Mouse (Mus musculus): ENCODE measurements around the gene Col6a6.

Gene Col6a6

DNA sequence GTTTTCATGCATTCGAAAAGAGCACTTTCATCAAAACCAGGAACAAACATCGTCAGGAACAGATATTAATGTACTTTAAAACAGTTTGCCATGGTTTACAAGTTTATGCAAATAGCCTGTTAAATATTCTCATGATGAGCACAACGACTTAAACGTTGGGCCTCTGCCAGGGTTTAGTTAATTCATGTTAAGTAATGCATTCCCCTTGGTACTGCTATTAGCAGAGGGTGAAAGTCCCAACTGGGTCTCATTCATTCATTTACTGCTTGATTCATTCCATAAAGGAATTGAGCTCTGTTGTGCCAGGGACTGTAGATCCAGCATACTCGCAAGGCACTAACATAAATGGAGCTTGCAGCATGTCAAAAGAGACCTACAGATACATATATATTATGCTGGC lies 92.8 kb downstream of the Col6a6 start:
- no peak for DNase-seq (ENCODE audit: low spot score)

DNA sequence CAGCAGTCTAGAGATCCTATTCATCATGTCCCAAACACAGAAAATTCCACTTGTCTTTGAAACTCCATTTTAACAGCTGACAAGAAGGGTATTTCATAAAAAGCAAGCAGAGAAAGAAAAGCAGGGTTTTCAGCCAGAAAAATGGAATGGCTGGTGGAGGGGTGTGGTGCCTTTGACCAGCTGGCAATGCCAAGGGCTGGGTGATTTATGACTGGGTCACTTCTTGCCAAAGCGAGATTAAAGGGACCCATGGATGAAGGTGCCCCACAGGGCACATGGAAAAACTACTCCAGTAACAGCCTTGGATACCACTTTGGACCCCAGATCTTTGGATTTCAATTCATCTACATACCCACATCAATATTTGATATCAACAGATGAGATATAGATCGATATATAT lies 93.3 kb downstream of the Col6a6 start:
- no peak for DNase-seq (ENCODE audit: low spot score)

DNA sequence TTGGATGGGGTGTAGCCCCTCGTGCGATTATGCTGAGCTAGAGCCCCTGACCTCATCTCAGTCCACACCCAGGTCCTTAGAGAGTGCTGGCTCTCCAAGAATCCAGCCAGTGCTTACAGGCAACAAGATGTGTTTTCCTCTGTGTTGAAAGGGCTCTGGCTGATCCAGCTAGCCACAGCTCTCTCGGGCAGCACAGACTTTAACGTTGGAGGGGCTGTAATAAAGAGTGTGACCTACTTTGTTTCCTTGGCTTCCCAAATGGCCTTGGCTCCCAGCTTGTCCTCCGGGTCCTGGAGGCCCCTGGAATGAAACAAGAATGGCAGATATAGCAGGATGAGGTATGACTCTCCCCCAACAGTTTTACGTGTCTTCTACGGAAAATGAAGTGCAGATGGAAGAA lies 96.0 kb downstream of the Col6a6 start:
- no peak for DNase-seq (ENCODE audit: low spot score)

DNA sequence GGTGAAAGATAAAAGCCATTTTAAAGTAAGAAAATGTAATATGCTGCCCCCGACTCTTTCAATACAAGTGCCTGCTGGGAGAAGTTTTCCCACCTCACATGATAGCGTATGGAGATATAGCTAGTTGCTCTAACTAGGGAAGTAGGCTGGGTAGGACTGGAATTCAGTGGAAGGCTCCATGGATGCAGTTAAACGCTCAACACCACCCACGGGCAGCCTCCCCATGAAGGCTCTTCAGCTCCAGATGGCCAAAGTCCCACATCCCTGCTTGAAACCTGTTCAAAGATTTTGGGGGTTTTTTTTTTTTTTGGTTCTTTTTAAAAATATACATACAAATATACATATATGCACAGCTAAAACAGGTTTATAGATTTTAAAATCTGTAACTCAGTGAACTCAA lies 107.5 kb downstream of the Col6a6 start:
- DNase-seq (ENCODE audit: low spot score): peak; percentile 55

DNA sequence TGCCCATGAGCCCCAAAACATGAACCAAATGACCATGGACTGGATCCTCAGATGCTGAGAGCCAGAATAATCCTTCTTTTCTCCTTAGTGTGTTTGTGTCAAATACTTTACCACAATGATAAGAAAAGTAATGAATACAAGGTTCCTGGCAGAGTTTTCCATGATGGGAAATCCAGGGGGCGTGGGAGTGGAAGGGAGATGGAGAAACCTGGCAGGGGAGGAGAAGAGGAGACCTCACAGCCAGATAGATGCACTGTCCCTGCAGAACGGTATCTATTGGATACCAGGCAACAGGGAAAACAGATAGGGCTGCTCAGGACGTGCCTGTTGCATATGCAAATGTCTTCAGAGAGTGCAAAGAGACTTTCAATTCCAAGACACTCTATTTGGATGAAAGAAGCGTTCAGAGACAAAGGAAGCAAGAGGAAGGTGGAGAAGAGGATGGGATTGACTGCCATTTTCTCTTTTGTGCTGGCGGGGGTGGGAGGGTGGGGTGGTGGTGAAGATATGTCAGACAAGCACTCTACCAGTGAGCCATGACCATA lies 108.0 kb downstream of the Col6a6 start:
- DNase-seq (ENCODE audit: low spot score): no peak

DNA sequence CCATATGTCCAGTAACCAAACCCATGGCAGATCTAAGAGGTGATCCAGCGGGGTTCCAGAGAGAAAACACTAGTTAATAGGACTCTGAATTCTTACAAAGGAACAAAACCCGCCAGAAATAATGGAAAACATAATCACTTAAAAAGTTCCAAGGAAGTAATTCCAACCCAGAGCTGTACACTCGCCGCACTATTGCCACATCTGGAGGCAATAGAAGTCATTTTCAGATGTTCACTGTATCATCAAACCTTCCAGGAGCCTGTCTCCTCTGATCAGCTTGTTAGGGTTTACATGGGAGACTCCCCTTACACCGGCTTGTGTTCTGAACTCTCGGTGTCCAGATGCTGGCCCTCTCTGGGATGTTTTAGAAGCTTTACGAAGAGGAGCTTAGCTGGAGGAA lies 108.6 kb downstream of the Col6a6 start:
- DNase-seq (ENCODE audit: low spot score): no peak

GRCm38 (mm10) chr9:105712049-105712448 lies 115.9 kb downstream of the Col6a6 start:
- DNase-seq (ENCODE audit: low spot score): no peak

GRCm38 (mm10) chr9:105705011-105705410 lies 122.9 kb downstream of the Col6a6 start:
- no peak for DNase-seq (ENCODE audit: low spot score)

- DNase-seq (ENCODE audit: low spot score): no peak
Measured at GRCm38 (mm10) chr9:105704226-105704932, 123.6 kb downstream of the Col6a6 start.

DNA sequence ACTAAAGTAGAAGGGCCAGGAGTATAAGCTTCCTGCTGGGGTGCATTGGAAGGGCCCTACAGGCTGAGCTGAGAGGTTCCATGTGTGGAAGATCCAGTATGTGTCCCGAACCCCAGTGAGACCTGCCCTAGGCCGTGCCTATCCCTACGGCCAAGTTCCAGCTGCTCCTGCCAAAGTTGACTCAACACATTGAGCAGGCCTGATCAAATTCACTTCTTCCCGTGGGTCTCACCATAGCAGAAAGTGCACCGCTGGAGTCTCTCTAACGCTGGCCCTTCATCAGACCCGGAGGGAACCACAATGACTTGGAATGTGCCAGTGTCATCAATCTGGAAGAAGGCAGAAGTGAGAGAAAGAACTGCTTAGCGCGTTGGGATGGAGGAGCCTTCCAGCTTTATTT lies 126.0 kb downstream of the Col6a6 start:
- DNase-seq (ENCODE audit: low spot score): no peak

GRCm38 (mm10) chr9:105700702-105701101 lies 127.3 kb downstream of the Col6a6 start:
- no peak for DNase-seq (ENCODE audit: low spot score)

DNA sequence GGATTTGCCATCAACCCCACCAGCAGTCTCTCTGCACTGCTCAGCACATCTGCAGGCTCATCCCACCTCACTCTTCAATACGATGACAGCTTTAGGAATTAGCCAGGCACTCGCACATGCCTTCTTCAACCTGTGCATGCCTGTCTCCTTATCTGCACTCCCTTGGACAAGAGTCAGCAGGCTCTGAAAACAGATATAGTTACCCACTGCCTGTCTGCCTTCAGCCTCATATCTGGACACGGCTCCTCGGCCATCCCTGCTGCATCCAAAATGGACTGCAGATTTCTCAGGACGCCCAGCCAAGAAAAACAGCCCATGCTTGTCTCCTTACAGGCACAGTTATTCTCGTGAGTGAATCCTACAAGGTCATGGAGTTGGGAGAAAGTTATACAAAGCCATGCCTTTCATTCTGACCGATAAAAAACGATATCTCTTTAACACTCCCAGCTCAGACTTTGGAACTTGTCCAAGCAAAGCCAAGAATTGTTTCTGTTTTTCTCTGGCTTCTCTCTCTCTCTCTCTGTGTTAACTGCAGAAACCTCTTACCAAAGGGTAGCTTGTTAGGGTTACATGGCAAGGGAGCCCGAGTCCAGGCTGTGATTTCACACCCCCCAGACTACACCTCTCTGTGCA lies 130.1 kb downstream of the Col6a6 start:
- no peak for DNase-seq (ENCODE audit: low spot score)

DNA sequence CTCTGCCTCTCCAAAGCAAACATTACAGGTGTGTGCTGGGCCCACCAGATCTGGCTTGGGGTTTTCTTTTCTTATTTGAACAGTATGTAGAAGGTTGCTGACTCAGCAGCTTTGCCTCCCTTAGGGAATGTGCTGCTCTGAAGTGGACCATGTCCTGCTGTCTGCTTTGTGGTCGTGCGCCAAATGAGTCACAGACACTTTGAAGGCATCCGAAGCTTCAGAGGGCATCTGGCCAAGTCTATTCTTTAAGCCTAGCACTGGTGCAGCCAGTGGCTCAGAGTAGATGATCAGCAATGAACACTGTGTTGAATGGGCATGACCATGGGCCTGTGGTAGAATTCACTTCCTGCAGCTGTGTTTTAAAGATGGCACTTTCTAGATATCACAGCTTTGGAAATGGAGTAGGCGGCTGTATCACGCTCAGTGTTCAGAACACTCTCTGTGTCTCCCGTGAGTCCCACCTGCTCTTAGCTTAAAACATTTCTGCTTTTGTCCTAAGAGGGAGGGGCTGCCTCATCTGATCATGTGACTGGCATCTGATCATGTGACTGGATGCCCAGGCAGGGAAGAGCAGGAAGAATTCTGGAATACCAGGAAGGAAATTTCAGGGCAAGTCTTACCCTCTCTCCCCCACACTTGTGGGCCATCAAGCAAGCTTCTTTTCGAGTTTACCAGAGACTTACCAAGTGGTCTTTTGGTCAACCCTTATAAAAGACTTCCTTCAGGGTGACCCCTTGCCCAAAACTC lies 131.0 kb downstream of the Col6a6 start:
- DNase-seq (ENCODE audit: low spot score): no peak

- peak; percentile 73 for DNase-seq (ENCODE audit: low spot score)
Measured at GRCm38 (mm10) chr9:105693854-105694253, 134.1 kb downstream of the Col6a6 start.

DNA sequence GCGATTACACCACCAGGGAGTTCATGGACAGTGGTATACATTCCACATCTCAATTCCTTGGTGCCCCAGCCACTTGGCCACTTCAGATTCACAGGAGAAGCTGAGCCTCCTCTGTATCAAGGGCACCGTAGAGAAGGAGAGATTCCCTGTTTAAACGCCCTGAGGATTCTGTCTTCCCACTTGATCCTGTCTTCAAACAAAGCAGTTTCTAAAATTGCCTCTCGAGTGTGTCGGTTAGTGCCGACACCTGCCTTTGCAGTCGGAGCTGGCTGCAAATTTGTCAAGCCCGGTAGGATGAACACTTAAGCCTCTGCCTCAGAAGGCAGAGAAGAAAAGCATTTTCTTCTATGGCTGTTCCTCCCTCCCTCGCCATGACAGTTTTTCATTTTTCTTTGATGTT lies 134.9 kb downstream of the Col6a6 start:
- DNase-seq (ENCODE audit: low spot score): no peak

GRCm38 (mm10) chr9:105692472-105692871 lies 135.5 kb downstream of the Col6a6 start:
- peak; percentile 77 for DNase-seq (ENCODE audit: low spot score)

DNA sequence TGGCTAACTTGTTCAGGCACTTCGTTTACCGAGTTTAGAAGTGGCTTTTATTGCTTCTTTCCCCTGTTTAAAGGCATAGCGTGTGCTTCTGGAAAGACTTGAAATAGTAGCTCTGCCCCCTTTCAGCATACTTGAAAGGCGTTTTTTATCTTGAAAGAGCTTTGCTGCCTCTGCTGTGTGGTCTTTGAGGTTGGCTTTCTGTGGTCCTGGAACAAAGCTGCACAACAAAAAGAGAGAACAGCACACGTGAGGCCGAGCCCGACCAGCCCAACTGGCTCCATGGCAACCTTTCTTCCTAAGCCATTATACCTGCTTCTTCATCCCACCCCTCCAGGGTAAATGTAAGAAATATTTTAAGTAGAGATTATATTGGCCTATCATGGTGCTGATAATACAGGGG lies 138.5 kb downstream of the Col6a6 start:
- no peak for DNase-seq (ENCODE audit: low spot score)

- DNase-seq (ENCODE audit: low spot score): peak; percentile 67
Measured at GRCm38 (mm10) chr9:105684549-105685165, 143.3 kb downstream of the Col6a6 start.

- DNase-seq (ENCODE audit: low spot score): no peak
Measured at GRCm38 (mm10) chr9:105681386-105681785, 146.6 kb downstream of the Col6a6 start.

GRCm38 (mm10) chr9:105675941-105676340 lies 152.0 kb downstream of the Col6a6 start:
- DNase-seq (ENCODE audit: low spot score): no peak

GRCm38 (mm10) chr9:105672032-105672431 lies 155.9 kb downstream of the Col6a6 start:
- no peak for DNase-seq (ENCODE audit: low spot score)

DNA sequence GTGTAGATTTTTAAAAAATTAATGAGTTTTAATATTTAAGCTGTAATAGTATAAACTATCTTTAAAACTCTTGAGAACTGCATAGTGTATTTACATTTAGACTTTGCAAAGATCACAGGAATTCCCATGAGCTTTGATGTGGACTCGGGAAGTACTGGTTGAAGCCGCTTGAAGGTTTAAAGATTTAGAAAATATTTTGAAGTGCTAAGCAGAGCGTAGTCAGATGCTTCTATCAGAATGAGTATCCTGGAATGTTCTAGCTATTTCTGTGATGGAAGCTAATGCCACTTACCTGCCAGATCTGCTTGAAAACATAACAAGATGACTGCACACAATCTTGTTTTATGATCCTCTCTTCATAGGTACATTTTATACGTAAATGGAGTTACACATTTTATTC lies 157.0 kb downstream of the Col6a6 start:
- no peak for DNase-seq (ENCODE audit: low spot score)
